Mouse (Mus musculus): ENCODE measurements around the gene Gm17409. TPM values are rescaled to one million over a fixed set of nuclear protein-coding genes. Genes with fewer than 3 reads are reported as not detected.

Gene Gm17409
- not detected for polyA plus RNA-seq (2014; fragmentation: Illumina TruSeq; extraction: RNeasy Lipid Tissue Mini Kit (QIAGEN cat#74804); ENCODE audit: low read depth, low replicate concordance)

GRCm38 (mm10) chr2:58469816-58470215 is at the start of gene Gm17409:
Gene Gm17409, plus strand, starts transcription at chr2:58470116.

Other genes with a start within 250 kb of the Gm17409 start
- gene Acvr1c, start 112.2 kb upstream of the Gm17409 start, polyA plus RNA-seq (2014; fragmentation: Illumina TruSeq; extraction: RNeasy Lipid Tissue Mini Kit (QIAGEN cat#74804); ENCODE audit: low read depth, low replicate concordance): 26.1 TPM
- gene Acvr1, start 97.0 kb downstream of the Gm17409 start, polyA plus RNA-seq (2014; fragmentation: Illumina TruSeq; extraction: RNeasy Lipid Tissue Mini Kit (QIAGEN cat#74804); ENCODE audit: low read depth, low replicate concordance): 38.7 TPM
- gene Upp2, start 97.2 kb downstream of the Gm17409 start, polyA plus RNA-seq (2014; fragmentation: Illumina TruSeq; extraction: RNeasy Lipid Tissue Mini Kit (QIAGEN cat#74804); ENCODE audit: low read depth, low replicate concordance): 29.0 TPM

All from adrenal gland, adult 10 weeks (tissue).